Mouse (Mus musculus) bone marrow, adult 2 months (tissue): ENCODE data around the gene Ccnb1ip1.

Experiments
- CTCF ChIP-seq: fragments of 200-500 bp; IDR thresholded peaks from 2 replicates; pipeline ENCODE4 v1.5.1; 2011; ENCODE audit warnings: low read length, control low read depth; ENCODE audit not compliant: control insufficient read depth, insufficient read depth
- POLR2A ChIP-seq: fragments of 200-500 bp; IDR thresholded peaks from 2 replicates; pipeline ENCODE4 v1.6.1; 2011; ENCODE audit warnings: low read depth, mild to moderate bottlenecking, control low read depth, low read length, borderline replicate concordance; ENCODE audit not compliant: control insufficient read depth

DNA sequence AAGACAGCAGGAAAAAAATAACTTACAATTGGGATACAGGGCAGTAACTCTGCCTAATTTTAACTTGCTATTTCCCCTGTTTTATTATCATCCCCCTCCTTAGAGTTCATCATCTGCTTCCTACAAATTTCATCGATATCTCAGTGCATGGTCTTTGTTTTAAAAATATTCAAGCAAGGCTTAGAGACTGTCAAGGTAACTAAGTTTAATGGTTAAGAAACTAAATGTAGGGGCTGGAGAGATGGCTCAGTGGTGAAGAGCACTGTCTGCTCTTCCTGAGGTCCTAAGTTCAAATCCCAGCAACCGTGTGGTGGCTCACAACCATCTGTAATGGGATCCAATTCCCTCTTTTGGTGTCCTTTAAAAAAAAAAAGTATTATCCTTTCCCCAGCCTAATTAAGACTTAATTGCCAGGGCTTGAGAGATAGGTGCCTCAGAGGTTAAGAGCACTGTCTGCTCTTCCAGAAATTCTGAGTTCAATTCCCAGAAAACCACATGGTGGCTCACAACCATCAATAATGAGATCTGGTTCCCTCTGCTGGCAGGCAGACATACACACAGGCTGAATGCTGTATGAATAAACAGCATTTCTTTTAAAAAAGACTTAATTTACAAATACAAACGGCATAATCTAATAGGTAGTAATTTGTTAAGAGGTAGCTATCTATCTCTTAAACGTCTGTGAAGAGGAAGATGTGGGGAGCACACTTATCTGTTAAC, 4.5 kb downstream of the Ccnb1ip1 start:
- TF ChIP-seq POLR2A, result no peak
- no peak for TF ChIP-seq CTCF
